Mouse (Mus musculus) layer of hippocampus, adult 18-20 months (tissue): ENCODE data around the gene Shf. TPM values are rescaled to one million over a fixed set of nuclear protein-coding genes. Genes with fewer than 3 reads are reported as not detected.
"Not testable (repeated sequence)": the region's sequence is repeated elsewhere in the genome, so short reads cannot be mapped to it uniquely, and the experiment has no call there.

Experiments
- DNase-seq, 2 experiments: peaks; one replicate each; pipeline ENCODE4 v3.0.0; 2022; ENCODE audit warnings: low spot score in 2 of 2
- total RNA-seq, 2 experiments: library from RNA; stranded (reverse); gene quantifications; 2 replicates each; pipeline ENCODE4 v1.2.3; 2021

Gene Shf
- total RNA-seq, 2 experiments from 2014 or later, result 58.8 to 61.2 TPM

DNA sequence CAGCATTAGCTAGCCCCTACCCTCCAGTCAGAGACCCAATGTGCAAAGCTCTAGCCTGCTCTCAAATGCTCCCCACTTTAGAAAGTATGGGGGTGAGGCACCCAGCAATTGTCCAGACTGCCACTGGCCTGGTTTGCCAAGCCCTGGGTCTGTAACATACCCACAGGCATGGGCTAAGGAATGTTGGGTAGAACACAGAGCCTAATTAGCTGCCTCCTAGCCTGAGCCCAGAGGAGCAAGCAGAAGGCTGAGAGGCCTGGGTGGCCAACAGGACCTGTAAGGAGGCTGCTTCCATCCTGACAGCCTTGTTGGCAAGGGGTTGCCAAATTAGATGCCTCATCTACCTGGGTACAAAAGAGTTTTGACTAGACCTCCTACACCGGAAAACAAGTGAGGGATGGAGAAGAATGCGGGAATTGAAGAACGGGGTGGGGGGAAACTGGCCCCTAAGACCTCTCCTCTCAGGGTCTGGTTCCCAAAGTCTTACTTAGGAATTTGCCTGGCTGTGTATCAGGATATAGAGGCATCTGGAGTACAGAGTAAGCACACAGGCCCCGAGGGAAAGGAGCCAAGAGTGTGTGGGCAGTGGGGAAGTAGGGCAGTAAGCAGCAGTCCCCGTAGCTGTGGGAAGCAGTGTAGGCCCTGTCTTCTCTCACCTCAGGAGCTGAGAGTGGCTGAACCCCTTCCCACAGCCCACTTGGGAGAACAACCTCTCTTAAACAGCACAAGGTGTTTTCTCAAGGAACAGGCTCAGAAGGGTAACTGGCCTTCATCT lies 17.6 kb downstream of the Shf start:
- peak in 1 of 2 experiments; percentile 65 for DNase-seq

DNA sequence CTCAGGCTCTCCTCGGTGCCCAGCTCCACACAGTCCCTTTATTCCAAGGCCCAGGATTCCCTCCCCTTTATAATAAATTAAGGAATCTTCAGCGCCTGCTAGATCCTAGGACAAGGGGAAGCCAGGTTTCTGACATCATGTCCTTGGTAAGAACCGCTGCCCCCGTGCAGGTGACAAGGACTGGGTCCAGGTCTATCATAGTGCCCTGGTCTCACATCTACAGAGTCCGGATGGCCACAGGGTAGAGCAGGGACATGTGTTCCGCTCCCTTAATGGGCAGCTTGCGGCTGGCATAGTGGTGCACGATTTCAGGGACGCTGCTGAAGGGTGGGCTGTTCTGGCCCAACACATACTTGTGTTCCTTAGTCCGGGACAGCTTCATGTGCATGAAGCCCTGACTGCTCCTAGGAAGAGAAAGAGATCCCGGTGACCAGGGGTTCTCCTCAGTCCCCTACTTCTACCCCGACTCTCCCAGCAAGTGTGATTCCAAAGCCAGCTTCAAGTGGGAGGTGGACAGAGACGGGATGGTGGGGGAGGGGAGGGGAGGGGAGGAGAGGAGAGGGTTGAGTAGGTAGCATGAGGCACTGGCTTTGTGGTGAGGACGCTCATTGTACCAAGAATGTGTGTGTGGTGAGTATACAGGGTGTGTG lies 19.7 kb downstream of the Shf start:
- DNase-seq, result no peak

DNA sequence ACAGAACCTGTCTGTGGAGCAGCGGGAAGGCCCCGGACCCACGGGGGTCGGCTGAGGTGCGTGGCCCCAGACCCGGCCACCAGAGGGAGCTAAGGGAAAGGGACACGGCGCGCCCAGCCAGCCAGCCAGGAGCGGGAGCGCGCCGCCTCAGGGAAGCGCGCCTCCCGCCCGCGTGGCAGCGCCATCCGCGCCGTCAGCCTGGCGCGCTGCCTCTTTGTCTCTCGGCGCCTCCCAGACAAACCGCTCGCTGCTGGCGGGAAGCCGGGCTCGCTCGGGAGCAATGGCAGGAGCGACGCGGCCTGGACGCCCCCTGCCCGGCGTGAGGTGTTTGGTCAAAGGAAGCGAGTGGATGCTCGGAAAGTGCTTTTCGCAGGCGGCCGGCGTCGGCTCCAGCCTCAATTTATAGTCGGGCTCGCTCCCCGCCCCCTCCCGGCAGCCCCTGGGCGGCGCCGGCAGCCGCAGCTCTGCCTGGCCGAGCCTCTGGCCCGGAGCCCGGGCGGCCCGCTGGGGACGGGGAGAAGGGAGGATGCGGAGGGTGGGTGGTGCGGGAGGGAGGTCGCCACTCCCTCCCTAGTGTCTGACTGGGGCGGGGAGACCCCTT lies 20.3 kb downstream of the Shf start:
- peak; percentile 83 to 93 for DNase-seq

DNA sequence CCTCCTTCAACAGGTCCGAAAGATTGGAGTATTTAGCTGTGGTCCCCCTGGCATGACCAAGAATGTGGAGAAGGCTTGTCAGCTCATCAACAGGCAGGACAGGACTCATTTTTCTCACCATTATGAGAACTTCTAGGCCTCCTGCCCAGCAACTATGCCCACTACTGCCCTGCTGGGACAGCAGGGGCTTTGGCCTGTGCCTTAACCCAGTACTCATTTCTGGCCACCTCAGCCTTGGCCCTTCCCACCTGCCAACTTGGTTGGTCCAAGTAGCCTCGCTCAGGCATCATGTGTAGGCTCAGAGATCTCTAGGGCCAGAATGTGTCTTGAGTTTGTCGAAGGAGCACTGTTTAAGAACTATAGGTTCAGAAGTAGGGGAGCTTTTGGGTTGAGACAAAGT lies 21.7 kb downstream of the Shf start:
- DNase-seq, result no peak

DNA sequence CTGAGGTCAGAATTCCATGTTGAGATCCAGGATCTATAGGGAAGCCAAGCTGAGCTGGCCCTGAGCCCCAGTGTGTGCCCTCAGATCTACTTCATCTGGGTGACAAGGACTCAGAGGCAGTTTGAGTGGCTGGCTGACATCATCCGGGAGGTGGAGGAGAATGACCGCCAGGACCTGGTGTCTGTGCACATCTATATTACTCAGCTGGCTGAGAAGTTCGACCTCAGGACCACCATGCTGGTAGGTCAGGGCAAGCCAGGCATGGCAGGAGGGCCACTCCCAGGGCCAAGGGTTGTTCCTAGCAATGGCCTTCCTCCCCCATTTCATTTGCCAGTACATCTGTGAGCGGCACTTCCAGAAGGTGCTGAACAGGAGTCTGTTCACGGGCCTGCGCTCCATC lies 22.8 kb downstream of the Shf start:
- not testable (repeated sequence) for DNase-seq

DNA sequence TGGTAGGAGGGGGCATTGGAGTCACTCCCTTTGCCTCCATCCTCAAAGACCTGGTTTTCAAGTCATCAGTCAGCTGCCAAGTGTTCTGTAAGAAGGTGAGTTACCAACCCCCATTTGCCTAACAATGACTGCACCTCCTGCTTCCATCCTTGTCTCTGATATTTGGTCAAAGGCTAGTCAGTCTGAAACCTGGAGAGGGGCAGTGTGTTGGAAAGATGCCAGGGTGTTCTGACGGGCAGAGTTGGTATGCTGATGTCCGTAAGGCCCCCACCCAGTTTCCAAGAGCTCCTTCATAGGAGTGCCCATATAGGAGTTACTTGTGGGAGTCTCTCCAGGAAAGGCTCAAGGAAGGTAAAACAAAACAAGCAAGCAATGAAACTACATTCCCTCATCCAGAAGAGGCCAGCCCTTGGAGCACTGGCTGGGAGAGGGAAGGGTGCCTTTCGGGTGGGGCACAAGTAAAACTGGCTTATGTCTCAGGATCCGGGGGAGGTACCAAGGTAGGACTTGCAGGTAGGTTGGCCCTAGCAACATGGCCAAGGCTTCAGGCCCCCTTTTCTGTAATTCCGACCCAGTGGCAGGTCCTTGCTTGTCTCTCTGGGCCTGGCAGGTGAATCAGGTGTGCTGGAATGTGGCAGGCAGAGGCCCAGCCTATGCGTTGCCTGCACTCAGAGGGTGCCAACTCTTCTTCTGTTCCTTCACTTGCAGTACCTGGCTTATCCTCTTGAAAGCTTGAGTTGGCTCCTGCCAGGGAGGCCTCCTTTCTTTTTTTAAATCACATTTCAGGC lies 23.7 kb downstream of the Shf start:
- DNase-seq, result no peak

DNA sequence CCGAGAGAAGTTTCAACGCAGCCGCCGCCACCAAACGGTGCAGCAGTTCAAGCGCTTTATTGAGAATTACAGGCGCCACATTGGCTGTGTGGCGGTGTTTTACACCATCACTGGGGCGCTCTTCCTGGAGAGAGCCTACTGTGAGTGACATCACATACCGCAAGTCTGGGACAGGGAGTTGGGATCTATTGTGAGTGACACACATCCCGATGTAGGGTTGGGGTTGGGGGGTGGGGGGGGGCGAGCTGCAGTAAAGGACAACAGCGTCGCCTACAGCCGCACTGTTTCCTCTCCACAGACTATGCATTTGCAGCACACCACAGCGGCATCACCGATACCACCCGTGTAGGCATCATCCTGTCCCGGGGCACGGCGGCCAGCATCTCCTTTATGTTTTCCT lies 31.7 kb downstream of the Shf start:
- DNase-seq, result no peak

DNA sequence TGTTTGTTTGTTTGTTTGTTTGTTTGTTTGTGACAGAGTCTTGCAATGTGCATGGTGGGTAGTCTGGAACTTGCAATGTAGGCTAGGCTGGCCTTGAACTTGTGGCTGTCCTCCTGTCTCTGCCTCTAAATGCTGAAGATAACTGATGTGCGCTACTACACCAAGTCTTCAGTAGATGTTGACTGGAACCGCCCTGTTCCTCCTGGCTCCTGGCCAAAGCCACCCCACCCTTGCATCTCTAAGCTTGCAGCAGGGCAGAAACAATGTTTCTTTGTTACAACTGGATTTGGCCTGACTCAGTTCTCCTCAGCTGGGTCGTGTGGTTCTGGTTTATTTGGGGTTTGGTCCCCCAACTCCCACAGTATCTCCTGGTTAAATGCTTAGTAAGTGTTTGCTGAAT lies 34.8 kb downstream of the Shf start:
- no peak for DNase-seq

DNA sequence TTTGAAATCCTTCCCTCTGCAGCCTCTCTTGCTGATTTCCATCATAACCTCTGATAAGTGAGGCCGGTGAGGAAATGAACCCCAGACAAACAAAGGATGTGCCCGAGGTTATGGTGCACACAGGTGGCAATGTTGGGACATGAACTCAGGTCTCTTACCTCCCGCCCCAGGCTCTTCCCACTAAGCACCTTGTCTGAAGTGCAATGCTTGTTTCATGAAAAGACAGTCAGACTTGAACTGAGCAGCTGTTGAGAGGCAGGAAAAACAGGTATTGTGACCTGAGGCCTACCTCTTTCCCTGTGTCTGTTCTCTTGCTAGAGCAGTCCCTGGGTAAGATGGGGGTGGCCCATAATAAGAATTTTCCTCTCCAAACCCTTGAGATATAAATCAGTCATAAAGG lies 36.7 kb downstream of the Shf start:
- no peak for DNase-seq

DNA sequence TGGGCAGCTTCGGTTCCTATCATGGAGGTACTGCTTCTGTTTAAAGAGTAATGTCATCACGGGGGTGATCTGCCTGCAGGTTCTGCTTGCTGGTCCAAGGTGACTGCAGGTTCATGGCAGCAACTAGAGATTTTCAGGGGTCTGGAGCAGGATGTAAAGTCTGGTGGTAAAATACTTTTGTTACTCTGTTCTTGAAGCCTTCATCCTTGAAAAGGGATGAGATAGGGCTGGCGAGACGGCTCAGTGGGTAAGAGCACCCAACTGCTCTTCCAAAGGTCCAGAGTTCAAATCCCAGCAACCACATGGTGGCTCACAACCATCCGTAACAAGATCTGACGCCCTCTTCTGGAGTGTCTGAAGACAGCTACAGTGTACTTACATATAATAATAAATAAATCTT lies 38.6 kb downstream of the Shf start:
- not testable (repeated sequence) for DNase-seq

DNA sequence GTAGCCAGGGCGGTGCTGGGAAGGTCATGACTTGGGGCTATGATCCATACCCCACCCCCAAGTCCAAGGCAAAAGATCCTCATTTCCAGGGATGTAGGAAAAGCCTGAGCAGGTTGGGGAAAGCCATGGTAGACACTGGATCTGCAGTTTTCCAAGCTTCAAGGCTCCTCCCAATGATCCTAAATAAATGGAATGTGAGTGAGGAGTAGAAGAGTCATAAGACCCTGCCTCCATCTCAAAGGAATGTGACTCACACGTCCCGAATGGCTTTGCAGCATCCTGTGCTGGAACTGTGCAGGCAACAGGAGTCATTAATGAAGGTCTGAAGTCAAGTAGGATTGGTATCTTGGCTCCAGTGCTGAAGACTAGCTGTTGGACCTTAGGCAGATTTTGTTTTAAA lies 41.0 kb downstream of the Shf start:
- DNase-seq, result no peak

DNA sequence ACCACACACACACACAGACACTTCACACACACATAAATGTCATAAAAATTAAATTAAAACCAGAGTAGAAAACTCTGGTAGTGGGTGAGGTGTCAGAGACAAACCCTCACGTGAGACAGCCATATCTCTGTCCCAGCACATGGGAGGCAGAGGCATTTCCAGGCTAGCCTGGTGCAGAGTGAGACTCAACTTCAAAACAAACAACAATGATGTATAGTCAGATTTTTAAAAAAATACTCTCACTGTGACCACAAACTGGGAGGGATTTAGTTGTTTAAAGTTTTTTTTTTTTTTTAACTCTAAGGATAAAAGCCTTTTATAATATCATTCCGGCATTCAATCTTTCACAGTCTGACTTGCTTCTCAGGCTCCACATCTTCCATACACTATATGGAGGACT lies 43.6 kb downstream of the Shf start:
- no peak for DNase-seq

DNA sequence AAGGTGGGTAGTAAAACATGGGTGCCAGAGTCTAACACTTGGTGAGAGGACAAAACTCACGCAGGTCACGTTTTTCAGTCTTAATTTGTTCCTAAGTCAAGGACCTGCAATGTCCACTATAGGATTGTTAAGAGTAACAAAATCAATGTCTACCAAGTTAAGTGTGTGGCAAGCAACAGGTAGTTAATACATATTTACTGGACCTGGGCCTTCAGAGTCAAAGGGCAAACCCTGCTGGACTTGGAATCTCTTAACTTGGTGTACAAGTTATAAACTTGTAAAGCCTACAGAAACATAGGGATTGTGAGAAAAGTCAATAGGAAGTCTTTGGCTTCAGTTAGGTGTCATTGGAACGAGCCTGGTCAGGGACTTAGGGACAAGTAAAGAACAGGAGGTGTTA lies 44.4 kb downstream of the Shf start:
- no peak for DNase-seq

DNA sequence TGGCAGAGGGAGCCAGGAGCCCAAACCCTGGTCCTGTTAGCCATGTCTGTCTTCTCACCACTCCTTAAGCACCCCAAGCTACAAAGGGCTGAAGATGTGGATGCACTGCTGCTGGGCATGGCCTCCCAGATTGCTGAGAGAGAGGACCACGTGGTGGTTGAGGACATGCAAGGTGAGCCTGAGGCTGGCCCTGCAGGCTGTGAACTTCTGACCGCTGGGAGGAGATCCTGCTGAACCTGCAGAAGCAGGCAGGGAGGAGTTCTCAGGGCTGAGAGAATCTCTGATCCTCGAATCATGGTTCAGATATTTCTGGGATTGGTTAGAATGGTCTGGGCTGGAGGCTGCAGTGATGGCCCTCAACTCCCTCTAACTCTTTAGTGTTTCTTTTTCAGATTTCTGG lies 45.0 kb downstream of the Shf start:
- DNase-seq, result no peak

DNA sequence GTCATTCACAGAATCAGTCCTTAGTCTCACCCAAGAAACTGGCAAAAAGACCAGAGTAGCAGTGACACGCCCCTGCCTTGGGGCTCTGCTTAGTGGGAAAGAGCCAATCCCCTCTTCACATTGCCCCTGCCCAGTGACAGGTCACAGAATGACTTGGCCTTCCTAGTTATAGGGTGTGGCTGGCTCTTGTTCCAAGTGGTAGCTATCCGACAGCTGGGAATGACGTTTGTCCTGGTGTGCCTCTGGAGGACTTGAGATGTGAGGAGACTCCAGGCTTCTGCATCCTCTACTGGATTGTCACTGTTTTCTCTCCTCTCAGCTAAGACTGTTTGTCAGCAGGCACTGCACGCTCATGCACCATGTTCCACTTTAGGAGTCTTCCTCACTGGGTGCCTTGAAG lies 51.6 kb downstream of the Shf start:
- no peak for DNase-seq

DNA sequence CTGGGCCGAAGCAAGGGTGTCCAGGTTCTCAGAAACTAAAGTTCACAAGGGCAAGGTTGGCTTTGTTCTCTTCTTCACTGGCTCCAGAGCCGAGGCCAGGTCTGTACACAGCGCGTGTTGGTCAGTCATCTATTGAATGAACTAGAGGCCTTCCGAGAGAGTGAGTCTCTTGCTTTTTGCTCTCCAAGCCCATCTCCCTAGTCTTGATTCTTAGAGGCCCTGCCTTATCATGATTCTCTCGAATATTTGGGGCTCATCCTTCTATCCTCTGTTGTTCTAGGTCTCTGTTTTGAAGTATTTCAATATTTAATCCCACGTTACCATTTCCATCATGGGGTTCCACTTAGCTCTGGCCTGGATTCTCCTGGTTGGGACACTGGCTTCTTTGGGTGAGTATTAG lies 53.6 kb downstream of the Shf start, which contains the start of gene Duox1:
TSS of gene Duox1 (plus strand) at position 301 of the 400 bp plus-strand sequence.
- DNase-seq, result no peak

DNA sequence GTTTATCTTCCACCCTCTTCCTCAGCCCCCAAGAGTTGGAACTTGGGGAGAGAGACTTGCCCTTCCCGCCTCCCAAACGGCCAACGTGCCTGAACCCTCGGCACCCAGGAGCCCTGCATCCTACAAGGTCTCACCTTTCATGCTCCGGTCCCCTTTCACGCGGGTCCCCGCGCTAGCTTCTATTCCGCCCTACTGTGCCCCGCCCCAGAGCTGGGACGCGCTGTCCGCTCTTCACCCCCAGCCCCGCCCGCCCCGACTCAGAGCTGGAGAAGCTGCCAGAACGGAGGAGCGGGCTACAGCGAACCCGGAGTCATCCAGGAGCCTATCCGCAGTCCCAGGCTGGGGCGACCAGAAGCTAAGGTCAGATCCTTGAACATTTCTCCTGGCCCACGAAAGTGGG lies 55.4 kb downstream of the Shf start, which contains the start of gene Duoxa1:
TSS of gene Duoxa1 (minus strand) at position 195 of the 400 bp plus-strand sequence.
- no peak for DNase-seq

DNA sequence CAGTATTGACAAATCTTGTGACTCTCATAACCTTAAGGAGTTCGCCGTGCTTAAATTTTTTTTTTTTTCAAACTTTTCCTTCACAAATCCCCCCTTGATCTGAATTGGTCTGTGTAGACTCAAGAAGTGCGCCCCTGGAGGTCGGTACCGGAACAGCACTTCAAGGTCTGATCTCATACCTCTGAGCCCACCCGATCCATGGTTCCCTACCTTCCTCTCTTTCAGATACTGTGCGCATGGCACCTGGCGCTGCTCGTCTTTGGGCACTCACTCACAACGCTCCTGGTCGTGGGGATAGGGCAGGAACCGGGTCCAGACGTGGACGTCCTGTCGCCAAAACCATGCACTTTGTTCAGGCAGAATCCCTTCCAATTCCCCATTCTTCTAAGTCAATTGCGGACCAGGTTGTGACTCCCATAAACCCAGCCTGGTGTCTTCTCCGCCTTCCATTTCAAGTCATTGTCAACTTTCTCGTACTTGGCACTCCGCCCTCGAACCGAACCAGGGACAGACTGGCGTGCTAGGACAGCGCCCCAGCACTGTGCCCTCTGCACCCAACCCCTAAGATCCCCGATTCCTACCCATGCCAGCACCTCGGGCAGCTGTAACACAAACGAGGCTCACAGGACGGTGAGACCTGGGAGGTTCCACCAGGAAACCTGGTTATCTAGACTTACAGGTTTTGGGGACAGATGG lies 56.1 kb downstream of the Shf start:
- peak; percentile 8 to 60 for DNase-seq

DNA sequence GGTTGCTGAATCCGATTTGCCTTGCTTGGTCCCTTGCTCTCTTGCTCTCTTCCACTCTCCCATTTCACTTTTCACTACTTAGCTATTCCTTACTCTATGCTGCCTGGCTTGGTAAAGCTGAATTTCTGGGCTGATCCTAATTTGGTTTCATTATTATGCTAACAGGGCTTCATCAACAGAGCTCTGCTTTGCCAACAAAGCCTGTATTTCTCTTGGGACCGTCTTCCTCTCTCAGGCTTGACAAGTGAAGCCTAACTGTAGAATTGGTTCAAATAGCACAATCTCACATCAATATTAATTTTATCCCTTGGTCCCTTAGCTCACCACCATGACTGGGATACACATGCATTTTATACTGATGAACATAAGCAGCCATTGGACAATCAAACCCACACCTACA lies 57.4 kb downstream of the Shf start:
- no peak for DNase-seq

DNA sequence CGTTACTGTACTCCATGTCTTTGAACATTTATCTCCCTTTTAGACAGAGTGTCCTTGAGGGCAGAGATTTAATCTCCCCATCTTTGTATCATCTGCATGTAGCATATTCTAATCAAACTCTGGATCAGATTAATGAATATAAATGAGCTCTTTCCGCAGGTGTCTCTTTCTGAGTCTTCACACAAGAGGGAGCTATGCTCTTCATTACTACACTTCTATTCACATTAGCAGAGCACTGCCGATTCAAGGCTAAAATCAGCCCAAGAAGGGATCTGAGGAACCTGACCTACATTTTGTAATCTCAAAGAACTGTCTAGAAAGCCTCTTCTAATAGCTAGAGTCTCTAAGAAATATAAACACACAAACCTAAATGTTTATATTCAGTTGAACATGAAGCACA lies 59.3 kb downstream of the Shf start:
- DNase-seq, result no peak

DNA sequence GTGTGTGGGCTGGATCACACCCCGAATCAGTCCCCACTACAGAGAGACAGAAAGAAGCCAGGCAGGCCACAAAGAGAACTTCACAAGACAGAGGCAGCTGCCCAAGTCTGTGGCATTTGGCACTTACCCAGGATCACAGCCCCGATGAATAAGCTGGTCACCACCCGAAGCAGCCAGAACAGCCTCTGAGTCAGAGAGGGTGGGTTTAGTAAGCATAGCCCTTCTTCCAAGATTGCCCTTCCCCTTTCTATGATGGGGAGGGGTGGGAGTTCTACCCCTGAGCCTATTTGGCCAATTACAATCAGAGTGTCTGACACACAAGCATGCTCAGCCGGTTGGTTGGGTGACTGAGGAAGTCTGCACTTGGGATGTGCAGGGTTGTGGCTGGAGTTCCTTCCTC lies 62.8 kb downstream of the Shf start:
- no peak for DNase-seq
